Mouse (Mus musculus) limb, embryonic 12.5 days (tissue): ENCODE results near the gene Cep63. TPM values are rescaled to one million over a fixed set of nuclear protein-coding genes. Genes with fewer than 3 reads are reported as not detected.

Experiments
- ATAC-seq: fragments of 200-750 bp; cut with Nextera tagmentation; 2 replicates; pipeline ENCODE4 v1.8.0; 2017; ENCODE audit warnings: low read depth, moderate TSS enrichment; ENCODE audit not compliant: insufficient number of reproducible peaks, insufficient read depth, low FRiP score, low TSS enrichment
- H3K27ac ChIP-seq: fragments of 300-500 bp; sonication (generic); 2 replicates; pipeline ENCODE4 v1.5.1; 2016; ENCODE audit warnings: mild to moderate bottlenecking, moderate library complexity
- H3K27me3 ChIP-seq: fragments of 300-500 bp; sonication (generic); 2 replicates; pipeline ENCODE4 v1.6.1; 2016; ENCODE audit warnings: mild to moderate bottlenecking, moderate library complexity
- H3K36me3 ChIP-seq: fragments of 300-500 bp; sonication (generic); 2 replicates; pipeline ENCODE4 v1.6.1; 2016; ENCODE audit warnings: mild to moderate bottlenecking, moderate library complexity
- H3K4me1 ChIP-seq: fragments of 300-500 bp; sonication (generic); replicated peaks from 2 replicates; pipeline ENCODE4 v1.6.1; 2016
- H3K4me2 ChIP-seq: fragments of 300-500 bp; sonication (generic); 2 replicates; pipeline ENCODE4 v1.6.1; 2016; ENCODE audit warnings: mild to moderate bottlenecking, moderate library complexity
- H3K4me3 ChIP-seq: fragments of 300-500 bp; sonication (generic); replicated peaks from 2 replicates; pipeline ENCODE4 v1.5.1; 2016; ENCODE audit warnings: mild to moderate bottlenecking
- H3K9ac ChIP-seq: fragments of 300-500 bp; sonication (generic); replicated peaks from 2 replicates; pipeline ENCODE4 v1.6.1; 2016; ENCODE audit warnings: mild to moderate bottlenecking, moderate library complexity
- H3K9me3 ChIP-seq: fragments of 300-500 bp; sonication (generic); 2 replicates; pipeline ENCODE4 v1.6.1; 2016; ENCODE audit warnings: mild to moderate bottlenecking, moderate library complexity
- WGBS: fragments of 180-500 bp; shearing (Covaris S2); methylation state at CpG from one replicate; pipeline ENCODE4 v1.1.7; 2016; 5-methylcytosine and 5-hydroxymethylcytosine counted together
- polyA plus RNA-seq: library from polyadenylated mRNA; unstranded; fragments of >200 nt; fragmentation: Nextera tagmentation; extraction: Ambion mirVana; gene quantifications from 2 replicates; pipeline ENCODE4 v1.2.1, GENCODE M21; 2016

Gene Cep63
- polyA plus RNA-seq, 1 experiment from 2014 or later, result 52.6 TPM

- Histone ChIP-seq H3K9me3 (no peaks in the 10 kb centered on the region), H3K27ac (no peak overlapping the region), H3K4me3 (no peak overlapping the region), H3K36me3 (no peaks in the 10 kb centered on the region), H3K27me3 (peaks cover 69% of the 10 kb centered on the region), H3K4me1 (peaks cover 13% of the 10 kb centered on the region), H3K4me2 (no peak overlapping the region), H3K9ac (no peak overlapping the region)
- 74% methylated on average over 8 of the region's 8 CpGs for WGBS
- no peak for ATAC-seq
Observed at GRCm38 (mm10) chr9:102542540-102542939, 83.8 kb downstream of the Cep63 start.

DNA sequence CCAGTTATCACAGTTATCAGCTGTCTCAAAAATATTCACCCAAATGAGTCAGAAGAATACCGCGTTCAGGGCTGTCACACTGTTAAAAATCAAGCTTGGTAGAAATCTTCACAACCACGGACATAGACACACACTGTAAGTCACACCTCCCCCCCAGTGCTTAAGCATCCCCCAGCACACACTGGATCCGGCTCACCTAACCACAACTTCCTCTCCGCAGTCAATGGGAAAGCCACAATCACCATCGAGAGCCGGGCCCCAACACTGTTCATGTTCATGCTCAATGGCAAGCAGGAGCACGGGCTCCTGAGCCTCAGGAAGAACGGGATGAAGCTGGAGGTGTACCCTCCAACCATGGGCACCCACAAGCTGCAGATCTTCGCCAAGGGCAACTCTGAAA lies 84.7 kb downstream of the Cep63 start:
- H3K4me1 ChIP-seq, result peaks cover 13% of the 10 kb centered on the region
- H3K4me2 ChIP-seq, result no peak overlapping the region
- no peak overlapping the region for H3K9ac ChIP-seq
- no peak overlapping the region for H3K4me3 ChIP-seq
- no peaks in the 10 kb centered on the region for H3K36me3 ChIP-seq
- WGBS, result 84% methylated on average over 10 of the region's 10 CpGs
- no peak for ATAC-seq
- H3K27me3 ChIP-seq, result peaks cover 66% of the 10 kb centered on the region
- H3K9me3 ChIP-seq, result no peaks in the 10 kb centered on the region
- H3K27ac ChIP-seq, result no peak overlapping the region

- Histone ChIP-seq H3K9me3 (no peaks in the 10 kb centered on the region), H3K36me3 (no peaks in the 10 kb centered on the region), H3K27me3 (peaks cover 61% of the 10 kb centered on the region), H3K27ac (no peak overlapping the region), H3K4me3 (no peak overlapping the region), H3K4me2 (no peak overlapping the region), H3K9ac (no peak overlapping the region), H3K4me1 (peaks cover 5% of the 10 kb centered on the region)
- ATAC-seq, result no peak
- 61% methylated on average over 7 of the region's 7 CpGs for WGBS
Observed at GRCm38 (mm10) chr9:102539699-102540098, 86.6 kb downstream of the Cep63 start.

- no peak overlapping the region for H3K9ac ChIP-seq
- peaks cover 58% of the 10 kb centered on the region for H3K27me3 ChIP-seq
- no peak overlapping the region for H3K27ac ChIP-seq
- H3K4me3 ChIP-seq, result no peak overlapping the region
- 80% methylated on average over 4 of the region's 4 CpGs for WGBS
- H3K4me1 ChIP-seq, result peaks cover 2% of the 10 kb centered on the region
- ATAC-seq, result no peak
- no peak overlapping the region for H3K4me2 ChIP-seq
- no peaks in the 10 kb centered on the region for H3K36me3 ChIP-seq
- H3K9me3 ChIP-seq, result no peaks in the 10 kb centered on the region
Observed at GRCm38 (mm10) chr9:102536968-102537367, 89.4 kb downstream of the Cep63 start.

Other genes with a start within 250 kb of the Cep63 start
- gene Ky, start 120.8 kb downstream of the Cep63 start, polyA plus RNA-seq, result 0.15 and 0.70 TPM in 2 replicates
- gene Anapc13, start 238 bp downstream of the Cep63 start, polyA plus RNA-seq, result 196 and 209 TPM in 2 replicates
- gene Amotl2, start 90.1 kb upstream of the Cep63 start, polyA plus RNA-seq, result 73.1 and 73.9 TPM in 2 replicates
- gene Ryk, start 208.4 kb upstream of the Cep63 start, polyA plus RNA-seq, result 23.6 and 26.3 TPM in 2 replicates